7 mouse cellular contexts compared by ENCODE assay signal in the genomic region with DNA sequence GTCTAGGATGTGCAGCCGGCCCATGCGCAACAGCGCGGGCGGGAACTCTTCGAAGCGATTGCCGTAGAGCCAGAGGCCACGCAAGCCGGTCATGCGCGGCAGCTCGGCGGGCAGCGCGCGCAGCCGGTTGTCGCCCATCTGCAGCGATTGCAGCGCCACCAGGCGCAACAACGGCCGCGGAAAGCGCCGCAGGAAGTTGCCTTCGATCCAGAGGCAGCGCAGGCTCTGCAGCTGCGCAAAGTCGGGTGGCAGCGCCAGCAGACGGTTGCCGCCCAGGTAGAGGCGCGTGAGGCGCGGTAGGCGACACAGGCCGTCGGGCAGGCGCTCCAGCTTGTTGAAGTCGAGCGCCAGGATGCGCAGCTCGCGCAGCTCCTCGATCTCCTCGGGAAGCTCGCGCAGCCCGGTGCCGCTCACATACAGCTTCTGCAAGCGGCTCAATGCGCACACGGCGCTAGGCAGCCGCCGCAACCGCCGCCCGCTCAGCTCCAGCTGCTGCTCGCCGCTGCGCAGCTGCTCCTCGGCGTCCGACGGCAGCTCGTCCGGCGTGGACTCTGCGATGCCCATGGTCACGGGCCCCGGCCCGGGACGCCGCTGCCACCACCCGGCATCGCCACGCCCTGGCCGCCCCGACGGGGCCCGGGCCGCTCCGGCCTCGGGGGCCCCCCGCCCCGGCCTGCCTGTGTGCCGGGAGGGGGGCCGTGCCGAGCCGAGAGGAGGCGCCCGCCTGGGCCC. TPM values are rescaled to one million over a fixed set of nuclear protein-coding genes. Genes with fewer than 3 reads are reported as not detected.
DNase-seq lines count a peak whose midpoint lies in the region; ATAC-seq and TF ChIP-seq lines count a peak whose summit lies in the region.

Lrrc10b (minus strand) TSS at position 722 of the 732 bp plus-strand sequence.

- peak within 1 kb of the TSS; percentile 21; the same call in 1 of the 2 replicates for H3K9ac ChIP-seq in heart, embryonic 16.5 days (ENCODE audit: low read length)
- no peak within 1 kb of the TSS for H3K9ac ChIP-seq in liver, postnatal 0 days (replicated peaks)

- TF ChIP-seq EP300 in liver, postnatal 0 days (IDR thresholded peaks at IDR 0.05; ENCODE audit: low read depth), result no peak

- H3K36me3 ChIP-seq in heart, embryonic 16.5 days (ENCODE audit: control insufficient read depth, insufficient read depth), result no peaks in the 10 kb centered on the region
- no peaks in the 10 kb centered on the region for H3K36me3 ChIP-seq in liver, postnatal 0 days (replicated peaks; ENCODE audit: insufficient read depth, low read length)

- peak; percentile 74 for DNase-seq in adrenal gland, adult 2 months
- peak; percentile 64 for DNase-seq in embryo, embryonic 11.5 days (ENCODE audit: low read depth, low spot score)
- DNase-seq in kidney, postnatal 36 days, result peak; percentile 33 to 75
- DNase-seq in liver, postnatal 0 days, result peak; percentile 63
- peak; percentile 39 for DNase-seq in ovary, adult 18-20 months (ENCODE audit: low spot score)
- peak; percentile 43 to 55 for DNase-seq in thymus, postnatal 10 days (ENCODE audit: low spot score in 2 of 2)

- peak; percentile 54 for TF ChIP-seq CTCF in liver, postnatal 0 days (IDR thresholded peaks at IDR 0.05; ENCODE audit: low read depth)

- no peaks in the 10 kb centered on the region for H3K9me3 ChIP-seq in heart, embryonic 16.5 days (replicated peaks; ENCODE audit: control insufficient read depth, low read length)
- no peaks in the 10 kb centered on the region for H3K9me3 ChIP-seq in liver, postnatal 0 days (ENCODE audit: low read length)

- ATAC-seq in heart, embryonic 16.5 days (replicated peaks; ENCODE audit: extremely low read depth, insufficient read depth, low FRiP score), result peak; percentile 43
- peak; percentile 59 for ATAC-seq in liver, postnatal 0 days

- H3K4me3 ChIP-seq in heart, embryonic 16.5 days (ENCODE audit: low read length), result peak within 1 kb of the TSS; percentile 55
- peak within 1 kb of the TSS; percentile 39 for H3K4me3 ChIP-seq in liver, postnatal 0 days (ENCODE audit: low read depth, low read length)

- peak within 1 kb of the TSS; percentile 73 for H3K4me2 ChIP-seq in heart, embryonic 16.5 days (ENCODE audit: low read depth, low read length)
- peak within 1 kb of the TSS; percentile 67 for H3K4me2 ChIP-seq in liver, postnatal 0 days (ENCODE audit: low read depth, low read length)

- H3K27ac ChIP-seq in heart, embryonic 16.5 days (ENCODE audit: low read length), result no peak within 1 kb of the TSS
- H3K27ac ChIP-seq in liver, postnatal 0 days (ENCODE audit: low read depth), result no peak within 1 kb of the TSS

- peaks cover 10% of the 10 kb centered on the region for H3K4me1 ChIP-seq in heart, embryonic 16.5 days (ENCODE audit: control insufficient read depth, insufficient read depth, low read length)
- peaks cover 9% of the 10 kb centered on the region; the same call in 1 of the 2 replicates for H3K4me1 ChIP-seq in liver, postnatal 0 days (ENCODE audit: insufficient read depth)

- peaks cover 96% of the 10 kb centered on the region for H3K27me3 ChIP-seq in heart, embryonic 16.5 days (ENCODE audit: control insufficient read depth, insufficient read depth, low read length)
- peaks cover 78% of the 10 kb centered on the region for H3K27me3 ChIP-seq in liver, postnatal 0 days (ENCODE audit: insufficient read depth, low read length)

- WGBS in heart, embryonic 16.5 days, result under 1% methylated on average over 89 of the region's 96 CpGs
- WGBS in liver, postnatal 0 days (ENCODE audit: insufficient replicate concordance), result 2% methylated on average over 82 of the region's 96 CpGs

RNA-seq across cellular contexts. Expression of gene Lrrc10b, which starts in this region (rescaled TPM):
- total RNA-seq in adrenal gland, adult 2 months (2021), result 1 to 10 TPM; 3.3 to 5.0 TPM
- polyA plus RNA-seq in adrenal gland, adult 2 months (2012; rRNA removed), result 2.8 and 6.1 TPM in 2 replicates
- 0.21 and 0.31 TPM in 2 replicates for polyA plus RNA-seq in heart, embryonic 16.5 days (2015; fragmentation: Nextera tagmentation; extraction: Ambion mirVana)
- 0.05 TPM in 1 of 2 replicates, not detected in the other for polyA plus RNA-seq in liver, postnatal 0 days (2015; fragmentation: Nextera tagmentation; extraction: Ambion mirVana)

Comparison
In these comparisons a context has a peak if more than half of its experiments do, and no peak if none do; other contexts are left out.
1. Peak in ATAC-seq, H3K4me3 ChIP-seq, H3K9ac ChIP-seq and H3K4me2 ChIP-seq in heart, embryonic 16.5 days; RNA of the gene not detected or under 1 TPM.
2. Peak in DNase-seq, ATAC-seq, H3K4me3 ChIP-seq and H3K4me2 ChIP-seq in liver, postnatal 0 days; RNA of the gene not detected or under 1 TPM.